1 mouse cellular context compared by ENCODE assay signal in the genomic region with DNA sequence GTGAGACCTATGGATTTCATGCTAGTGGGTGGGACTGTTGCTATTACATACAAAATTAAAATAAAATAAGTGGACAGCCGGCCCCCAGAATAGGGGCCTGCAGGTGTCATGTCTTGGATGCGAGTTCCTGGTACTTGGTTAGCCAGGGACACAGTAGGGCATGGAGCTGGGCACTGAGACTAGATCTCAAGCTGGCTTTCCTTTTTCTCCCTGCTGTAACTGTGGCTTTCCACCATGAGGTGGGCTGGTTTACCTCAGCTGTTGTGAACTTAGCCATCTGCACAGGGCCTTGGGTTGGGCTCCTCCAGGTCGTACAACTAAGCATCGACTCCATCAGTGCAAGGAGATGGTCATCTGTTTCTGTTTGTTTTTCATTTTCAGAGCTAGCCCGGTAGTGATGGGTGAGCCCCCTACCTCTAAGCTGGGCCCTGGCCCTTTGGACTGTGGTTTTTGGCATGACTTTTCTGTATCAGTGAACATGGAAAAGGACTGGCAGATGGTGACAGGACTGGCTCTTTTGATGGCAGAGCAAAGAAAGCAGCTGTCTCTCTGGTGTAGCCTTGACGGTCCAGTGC.
TF ChIP-seq lines count a peak whose summit lies in the region.

No protein-coding gene starts in this region.

TF ChIP-seq in CH12.LX, 34 proteins besides CTCF, POLR2A, EP300 and RAD21 (continued from another document):
- TF ChIP-seq UBTF (IDR thresholded peaks at IDR 0.05; ENCODE audit: low read depth, low read length), result no peak
- TF ChIP-seq JUN (IDR thresholded peaks at IDR 0.05; ENCODE audit: insufficient read depth, low read depth, low read length), result no peak
- TF ChIP-seq TCF12 (IDR thresholded peaks at IDR 0.05; ENCODE audit: low read depth, low read length), result no peak
- no peak for TF ChIP-seq JUND (conservative IDR thresholded peaks at IDR 0.05; ENCODE audit: low read depth, low read length)
- TF ChIP-seq USF1 (IDR thresholded peaks at IDR 0.05; ENCODE audit: low read depth, low read length), result no peak
TF ChIP-seq in CH12.LX: peak in this region for 0.
